Mouse (Mus musculus) cerebellum, adult (tissue): ENCODE data around the gene Sfxn3.

Source experiments
- ATAC-seq: cut with Nextera tagmentation; 2 replicates; pipeline ENCODE4 v1.9.2; 2017; ENCODE audit warnings: mild to moderate bottlenecking, moderate library complexity, mixed read lengths; ENCODE audit not compliant: insufficient number of reproducible peaks, low FRiP score, low TSS enrichment

The Sfxn3 gene

DNA sequence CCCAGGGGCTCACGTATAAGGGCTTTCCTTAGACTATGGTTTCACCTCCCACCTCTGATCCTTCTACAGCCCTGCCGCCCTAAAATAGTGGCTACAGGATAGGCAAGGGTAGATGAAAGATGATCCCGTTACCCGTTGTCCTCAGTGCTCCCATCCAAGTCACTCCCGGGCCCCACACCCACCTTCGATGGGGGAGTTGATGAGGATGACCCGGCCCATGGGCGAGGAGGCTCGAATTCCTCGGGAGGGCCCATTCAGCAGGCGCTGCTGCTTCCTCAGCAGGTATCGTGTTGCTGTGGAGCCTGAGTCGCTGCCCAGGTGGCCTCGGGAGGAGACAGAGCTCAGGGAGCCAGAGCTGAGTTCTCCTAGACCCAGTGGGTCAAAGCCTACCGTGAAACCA is 2.1 kb upstream of the Sfxn3 start:
- ATAC-seq = no peak

DNA sequence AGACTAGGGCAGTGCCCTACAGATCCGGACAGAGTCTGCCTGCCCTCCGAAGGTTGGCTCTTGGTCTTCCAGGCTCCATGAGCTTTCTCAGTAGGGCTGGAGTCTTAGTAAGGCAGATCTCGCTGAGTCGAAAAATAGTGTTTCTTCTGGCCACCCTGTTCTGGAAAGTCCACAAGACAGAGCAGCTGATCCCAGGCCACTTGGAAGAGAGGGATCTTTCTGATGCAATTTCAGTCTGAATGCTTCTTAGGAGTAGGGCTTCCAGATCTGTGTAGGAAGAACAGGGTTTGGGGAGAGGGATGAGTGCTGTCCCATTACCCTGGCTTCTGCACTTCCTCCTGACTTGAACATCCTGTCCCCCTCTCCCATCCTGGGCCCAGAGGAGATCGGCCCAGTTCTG is 1.7 kb upstream of the Sfxn3 start, which contains the start of gene Pdzd7:
TSS of gene Pdzd7 (minus strand) at position 67 of the 400 bp plus-strand sequence.
- ATAC-seq = no peak

- peak; percentile 78 for ATAC-seq
Measured at GRCm38 (mm10) chr19:45046523-45047321, 581 bp upstream of the Sfxn3 start.

- peak; percentile 6; the same call in 1 of the 2 replicates for ATAC-seq
Measured at GRCm38 (mm10) chr19:45047935-45048643, 786 bp downstream of the Sfxn3 start.

- no peak for ATAC-seq
Measured at GRCm38 (mm10) chr19:45048644-45049365, 1.5 kb downstream of the Sfxn3 start.

- no peak for ATAC-seq
Measured at GRCm38 (mm10) chr19:45049523-45049922, 2.2 kb downstream of the Sfxn3 start.

DNA sequence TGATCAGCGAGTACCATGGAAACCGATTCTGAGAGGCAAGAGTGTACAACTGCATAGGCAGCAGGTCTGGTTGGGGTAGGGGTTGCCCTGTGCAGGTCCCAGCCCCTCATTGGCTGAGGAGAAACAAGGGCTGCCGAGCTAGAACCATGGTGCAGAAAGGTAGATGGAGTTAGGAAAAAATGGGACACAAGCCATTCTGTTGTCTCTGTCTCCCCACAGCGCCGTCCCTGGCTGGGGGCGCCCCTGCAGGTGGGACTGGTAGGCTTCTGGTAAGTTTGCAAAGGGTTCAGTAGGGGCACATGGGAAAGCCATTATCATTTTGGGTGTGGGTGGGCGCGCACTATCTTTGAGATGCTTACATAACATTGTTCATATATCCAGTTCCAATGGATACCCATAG is 6.1 kb downstream of the Sfxn3 start:
- no peak for ATAC-seq

- no peak for ATAC-seq
Measured at GRCm38 (mm10) chr19:45054892-45055690, 7.8 kb downstream of the Sfxn3 start.

DNA sequence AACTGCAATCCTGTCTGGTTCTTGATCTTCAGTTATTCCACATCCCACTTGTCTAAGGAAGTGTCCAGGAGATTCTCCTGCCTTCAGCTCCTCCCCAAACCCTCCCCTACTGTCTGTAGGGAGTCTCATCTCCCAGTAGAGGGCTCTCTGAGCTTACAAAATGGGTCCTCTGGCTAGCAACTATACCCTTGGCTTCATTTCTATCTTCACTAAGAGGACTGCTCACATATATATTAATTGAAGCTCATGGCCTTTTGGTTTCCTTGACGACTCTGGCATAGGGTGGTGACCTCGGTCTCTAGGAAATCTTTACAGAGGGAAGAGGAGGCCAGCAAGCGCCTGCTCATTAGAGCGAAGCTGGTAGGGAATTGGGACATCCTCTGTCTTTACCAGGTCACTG is 9.1 kb downstream of the Sfxn3 start:
- 0 out of 2 replicates have a peak, but pooled peaks have one; percentile 27 for ATAC-seq

GRCm38 (mm10) chr19:45056908-45057698 is 9.8 kb downstream of the Sfxn3 start:
- no peak for ATAC-seq

DNA sequence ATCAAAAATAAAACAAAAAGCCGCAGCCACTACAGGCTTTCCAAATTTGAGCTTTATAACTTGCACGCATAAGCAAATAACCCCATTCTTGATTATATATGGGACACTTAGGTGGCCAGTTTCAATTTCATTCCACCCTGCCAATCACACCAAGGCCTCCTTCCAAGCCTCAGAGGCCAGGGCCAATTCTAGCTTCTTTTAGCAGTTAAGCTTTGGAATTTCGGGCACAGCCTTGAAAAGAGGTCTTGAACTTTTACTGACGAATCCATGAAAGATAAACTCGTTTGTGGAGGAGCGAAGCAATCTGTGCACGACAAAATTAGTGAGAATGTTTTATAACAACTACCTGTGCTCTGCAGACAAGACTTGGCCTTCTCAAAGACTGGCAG is 10.4 kb downstream of the Sfxn3 start:
- ATAC-seq = no peak

DNA sequence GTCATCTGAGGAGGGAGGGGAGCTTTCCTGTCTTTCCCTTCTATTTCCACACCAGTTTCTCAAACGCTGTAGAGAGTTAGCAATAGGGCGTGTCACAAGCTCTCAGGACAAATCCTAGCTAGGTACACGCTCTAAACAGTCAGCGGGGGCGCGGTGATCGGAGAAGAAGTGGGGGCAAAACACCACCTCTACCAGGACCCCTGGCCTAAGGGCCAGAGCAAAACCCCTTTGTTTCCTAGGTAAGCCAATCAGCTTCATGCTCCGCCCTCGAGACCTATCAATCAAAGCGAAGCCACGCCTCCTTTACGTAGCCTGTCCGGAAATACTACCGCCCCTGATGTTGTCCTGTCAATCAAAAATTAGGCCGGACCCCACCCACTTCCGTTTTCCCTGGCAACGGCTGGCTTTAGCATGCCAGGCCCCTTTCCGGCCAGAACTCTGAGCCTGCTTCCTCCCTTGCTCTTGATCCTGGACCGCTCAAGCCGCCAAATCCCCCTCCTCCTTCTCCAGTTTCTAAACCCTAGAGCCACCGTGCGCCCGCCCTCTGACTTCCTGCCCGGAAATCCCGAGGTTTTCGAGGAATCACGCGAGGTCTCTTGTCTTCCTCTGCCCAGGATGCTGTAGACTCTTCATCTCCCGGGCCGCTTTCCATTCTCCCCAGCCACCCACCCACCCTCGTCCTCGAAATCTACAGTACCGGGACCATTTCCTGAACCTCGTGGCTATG is 11.0 kb downstream of the Sfxn3 start:
- peak; percentile 85 for ATAC-seq

DNA sequence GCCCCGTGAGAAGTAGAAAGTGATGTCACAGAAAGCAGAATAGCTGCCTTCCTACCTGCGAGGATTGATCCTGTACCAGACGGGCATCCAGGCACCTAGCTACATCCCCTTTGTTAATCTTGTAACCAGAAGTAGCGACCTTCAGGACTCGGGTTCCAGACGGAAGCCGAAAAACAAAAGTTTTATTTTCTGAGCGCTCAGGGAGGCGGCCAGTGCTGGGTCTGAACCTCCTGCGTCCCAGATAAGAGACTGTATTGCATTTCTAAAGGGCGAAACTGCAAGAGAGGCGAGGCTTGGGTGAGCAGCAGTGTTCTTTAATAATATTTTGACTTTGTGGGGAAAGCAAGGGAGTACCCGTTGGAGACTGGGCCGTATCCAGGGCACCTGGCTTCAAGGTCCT is 11.5 kb downstream of the Sfxn3 start:
- ATAC-seq = no peak

GRCm38 (mm10) chr19:45063565-45064292 is 16.4 kb downstream of the Sfxn3 start:
- ATAC-seq = peak; percentile 58; the same call in 1 of the 2 replicates

DNA sequence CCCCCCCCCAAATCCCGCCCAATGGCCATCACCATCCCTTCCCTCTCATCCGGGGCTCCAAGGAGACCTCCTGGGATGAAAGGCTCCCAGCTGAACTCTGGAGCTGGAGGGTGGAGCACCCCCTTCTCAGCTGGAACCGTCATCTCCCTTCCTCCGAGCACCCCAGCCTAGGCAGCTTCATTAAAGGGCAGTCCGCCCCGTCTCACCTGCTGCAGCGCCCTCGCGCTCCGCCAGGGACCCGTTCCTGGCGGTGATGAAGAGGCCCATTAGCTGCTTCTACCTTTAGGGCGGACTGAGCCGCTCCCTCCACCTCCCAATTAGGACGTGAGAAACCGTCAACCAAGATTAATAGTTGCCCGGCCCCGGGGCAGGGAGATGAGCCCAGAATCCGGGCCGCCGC is 17.9 kb downstream of the Sfxn3 start:
- ATAC-seq = no peak

GRCm38 (mm10) chr19:45067170-45067569 is 19.9 kb downstream of the Sfxn3 start:
- ATAC-seq = no peak

GRCm38 (mm10) chr19:45067758-45068510 is 20.6 kb downstream of the Sfxn3 start:
- no peak for ATAC-seq
